Mouse (Mus musculus) neutrophil, adult 83 days (primary cell): ENCODE measurements around the gene Vmn1r33. TPM values are rescaled to one million over a fixed set of nuclear protein-coding genes. Genes with fewer than 3 reads are reported as not detected.

Experiments
- total RNA-seq, 2 experiments: library from RNA; stranded (reverse); gene quantifications; one replicate each; pipeline ENCODE4 v1.2.4; 2023

Gene Vmn1r33
- total RNA-seq: not detected

DNA sequence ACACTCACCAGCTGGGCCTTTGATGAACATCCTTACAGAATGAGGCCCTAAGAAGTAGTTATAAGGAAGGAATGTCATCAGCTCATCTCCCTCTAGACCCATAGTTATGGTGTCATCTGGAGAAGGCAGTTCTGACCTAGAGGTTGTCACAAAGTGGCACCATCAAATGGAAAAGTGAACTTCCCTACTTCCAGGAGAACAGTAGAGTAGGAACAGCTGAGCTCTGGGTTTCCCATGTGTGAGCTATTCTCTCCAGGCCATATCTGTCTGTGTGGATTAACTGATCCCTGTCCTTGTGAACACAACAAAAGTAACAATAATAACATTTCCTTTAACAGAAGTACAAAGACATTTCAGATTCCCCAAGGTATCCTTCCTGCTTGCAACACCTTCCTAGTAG, at the start of gene Vmn1r33:
Gene Vmn1r33, minus strand, starts transcription at position 101 of the 400 bp plus-strand sequence.

GRCm38 (mm10) chr6:66643779-66644178, 25.7 kb upstream of the Vmn1r33 start, which contains the start of gene Vmn1r34:
Gene Vmn1r34 (minus strand): TSS chr6:66643879.

Other genes starting within 250 kb of the Vmn1r33 start
- 10 to 100 TPM; 45.1 to 45.2 TPM for gene Mad2l1, start 82.9 kb downstream of the Vmn1r33 start, total RNA-seq
- not detected for gene Vmn1r32, start 58.2 kb downstream of the Vmn1r33 start, total RNA-seq
- not detected for gene Vmn1r34, start 25.6 kb upstream of the Vmn1r33 start, total RNA-seq
- not detected for gene Vmn1r35, start 67.6 kb upstream of the Vmn1r33 start, total RNA-seq
- not detected for gene Vmn1r36, start 100.9 kb upstream of the Vmn1r33 start, total RNA-seq
- gene Vmn1r37, start 111.1 kb upstream of the Vmn1r33 start, total RNA-seq: not detected
- gene Vmn1r38, start 164.3 kb upstream of the Vmn1r33 start, total RNA-seq: not detected
- gene Vmn1r39, start 192.3 kb upstream of the Vmn1r33 start, total RNA-seq: not detected